Mouse (Mus musculus) embryonic fibroblast, embryonic 13.5 days (primary cell): Measurements from ENCODE around the gene Mesp2.
A peak's percentile ranks its signal among the peaks of the same experiment; 100 is the strongest.

Source experiments
- CTCF ChIP-seq: IDR thresholded peaks from 2 replicates; pipeline ENCODE4 v1.5.1; 2011; ENCODE audit warnings: mild to moderate bottlenecking, control low read depth, low read length, moderate library complexity, borderline replicate concordance; ENCODE audit not compliant: insufficient read depth
- POLR2A ChIP-seq: IDR thresholded peaks from 2 replicates; pipeline ENCODE4 v1.6.1; 2011; ENCODE audit warnings: low read depth, mild to moderate bottlenecking, control low read depth, low read length, moderate library complexity

GRCm38 (mm10) chr7:79786295-79786694, 24.2 kb upstream of the Mesp2 start:
- TF ChIP-seq CTCF (0 out of 2 replicates have a peak, but pooled peaks have one; percentile 1), POLR2A (no peak)
